Mouse (Mus musculus) layer of hippocampus, postnatal 10 days (tissue): ENCODE measurements around the gene Myo1g. TPM values are rescaled to one million over a fixed set of nuclear protein-coding genes. Genes with fewer than 3 reads are reported as not detected.

Experiments used
- DNase-seq, 2 experiments: peaks; one replicate each; pipeline ENCODE4 v3.0.0; 2021; ENCODE audit warnings: low spot score in 2 of 2
- total RNA-seq, 2 experiments: library from RNA; stranded (reverse); gene quantifications; 2 replicates each; pipeline ENCODE4 v1.2.3; 2021

Gene Myo1g
- total RNA-seq, 2 experiments from 2014 or later = 0.25 to 0.49 TPM

DNA sequence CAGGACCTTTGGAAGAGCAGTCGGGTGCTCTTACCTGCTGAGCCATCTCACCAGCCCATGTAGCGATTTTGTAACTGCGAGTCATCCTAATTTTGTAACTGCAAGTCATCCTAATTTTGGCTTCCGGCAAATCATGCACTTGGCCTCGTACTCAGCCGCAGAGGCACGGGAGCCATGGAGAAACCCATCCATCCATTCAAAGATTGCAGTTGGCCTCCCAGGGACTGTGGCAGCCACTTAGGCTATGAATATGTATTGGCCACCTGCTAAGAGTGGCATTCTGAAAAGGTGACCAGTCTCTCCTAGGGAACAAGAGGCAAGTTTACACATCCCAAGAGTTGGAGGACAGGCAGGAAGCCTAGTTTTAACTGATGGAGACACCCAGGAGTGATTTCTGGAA lies 31.5 kb downstream of the Myo1g start:
- no peak for DNase-seq

- no peak for DNase-seq
These were observed 32.6 kb downstream of the Myo1g start for GRCm38 (mm10) chr11:6488041-6488684.

GRCm38 (mm10) chr11:6487496-6487895 lies 33.3 kb downstream of the Myo1g start:
- no peak for DNase-seq

DNA sequence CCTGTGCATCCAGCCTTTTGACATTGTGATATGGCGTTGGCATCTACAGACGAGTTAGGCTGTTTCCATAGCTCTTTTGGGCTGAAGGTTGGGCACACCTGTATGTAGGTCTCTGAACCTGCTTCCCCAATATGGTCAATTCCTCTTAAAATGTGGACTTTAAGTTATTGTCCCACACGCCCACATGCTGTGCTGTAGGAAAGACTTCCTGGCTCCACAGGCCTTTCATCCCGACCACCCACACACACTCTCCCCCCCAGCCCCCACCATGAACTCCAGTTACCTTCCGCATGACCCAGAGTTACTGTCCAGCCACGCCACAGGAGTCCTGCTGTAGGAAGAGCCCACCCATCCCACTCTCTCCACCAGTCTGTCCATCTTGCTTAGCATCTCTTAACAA lies 33.8 kb downstream of the Myo1g start:
- no peak for DNase-seq

GRCm38 (mm10) chr11:6484244-6484959 lies 36.4 kb downstream of the Myo1g start:
- DNase-seq = no peak

- DNase-seq = no peak
These were observed 37.7 kb downstream of the Myo1g start for GRCm38 (mm10) chr11:6483103-6483502.

DNA sequence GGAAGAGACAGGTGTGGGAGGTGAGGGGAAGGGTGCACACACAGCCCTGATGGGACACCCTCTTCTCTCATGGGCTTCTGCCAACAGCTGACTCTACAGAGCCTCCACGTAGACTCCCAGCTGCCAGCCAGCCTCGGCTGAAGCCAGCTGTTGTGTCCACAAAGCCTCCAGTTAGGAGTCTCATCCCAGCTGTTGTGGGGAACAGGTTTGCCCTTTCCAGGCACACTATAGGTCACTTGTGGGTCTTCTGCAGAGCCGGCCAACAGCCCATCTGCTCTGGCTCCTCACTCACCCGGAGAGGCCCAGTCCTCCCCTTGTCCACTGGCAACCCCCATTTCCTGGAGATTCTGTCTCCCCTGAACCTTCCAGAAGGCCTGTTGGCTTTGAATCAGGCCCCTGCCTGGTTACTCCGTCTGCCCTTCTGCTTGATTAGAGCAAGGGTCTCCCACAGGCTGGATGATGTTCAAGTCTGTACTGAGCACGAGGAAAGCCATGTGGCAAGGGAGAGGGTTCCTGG lies 39.0 kb downstream of the Myo1g start:
- no peak for DNase-seq

DNA sequence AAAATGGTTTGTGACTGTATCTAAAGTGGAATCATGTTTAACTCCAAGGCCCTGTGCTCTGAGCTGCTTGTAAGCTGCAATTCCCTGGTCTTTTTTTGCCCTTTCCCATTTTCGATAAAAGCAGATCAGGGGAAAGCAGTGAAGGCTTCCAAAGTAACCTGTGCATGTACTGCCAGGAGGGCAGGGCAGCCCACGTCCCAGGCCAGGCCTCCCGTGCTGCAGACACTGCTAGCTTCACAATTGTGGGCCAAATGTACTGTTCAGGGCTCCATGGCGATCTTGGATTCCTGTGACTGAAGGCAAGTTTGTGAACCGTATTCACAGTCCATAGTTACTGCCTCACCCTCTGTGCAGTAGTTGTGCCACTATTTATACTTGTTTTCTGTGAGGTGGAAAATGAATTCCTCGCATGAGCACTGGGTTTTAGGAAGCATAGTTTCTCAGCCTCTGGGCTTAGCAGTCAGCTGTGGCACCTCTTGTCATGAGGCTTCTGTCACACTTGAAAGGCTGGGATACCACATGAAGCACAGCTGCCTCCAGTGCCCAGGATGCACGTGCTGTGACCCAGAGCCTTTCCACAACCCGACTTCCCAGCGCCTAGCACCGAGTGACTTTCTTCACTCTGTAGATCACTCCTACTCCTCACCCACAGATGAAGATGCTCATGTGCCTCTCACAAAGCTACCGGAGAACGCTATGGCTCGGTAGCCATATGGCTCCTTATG lies 39.9 kb downstream of the Myo1g start:
- DNase-seq = no peak

- DNase-seq = no peak
These were observed 40.6 kb downstream of the Myo1g start for GRCm38 (mm10) chr11:6480191-6480590.

DNA sequence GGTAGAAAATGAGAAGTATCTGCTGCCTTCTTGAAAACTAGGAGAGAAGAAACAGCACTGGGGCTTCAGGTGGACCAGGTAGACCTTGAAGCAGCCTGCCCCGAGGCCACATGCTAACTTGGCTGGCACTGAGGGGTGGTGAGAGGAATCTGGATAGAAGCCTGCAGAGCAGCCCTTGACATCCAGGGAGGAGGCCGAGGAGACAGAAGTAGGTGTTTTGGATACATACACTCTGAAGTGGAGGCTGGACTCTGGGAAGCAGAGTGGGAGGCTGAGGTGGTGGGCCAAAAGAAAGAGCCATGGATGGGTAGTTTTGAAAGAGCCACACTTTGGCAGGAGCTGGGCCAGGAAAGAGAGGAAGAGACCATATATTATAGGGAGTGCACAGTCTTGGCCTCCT lies 41.5 kb downstream of the Myo1g start:
- DNase-seq = no peak

DNA sequence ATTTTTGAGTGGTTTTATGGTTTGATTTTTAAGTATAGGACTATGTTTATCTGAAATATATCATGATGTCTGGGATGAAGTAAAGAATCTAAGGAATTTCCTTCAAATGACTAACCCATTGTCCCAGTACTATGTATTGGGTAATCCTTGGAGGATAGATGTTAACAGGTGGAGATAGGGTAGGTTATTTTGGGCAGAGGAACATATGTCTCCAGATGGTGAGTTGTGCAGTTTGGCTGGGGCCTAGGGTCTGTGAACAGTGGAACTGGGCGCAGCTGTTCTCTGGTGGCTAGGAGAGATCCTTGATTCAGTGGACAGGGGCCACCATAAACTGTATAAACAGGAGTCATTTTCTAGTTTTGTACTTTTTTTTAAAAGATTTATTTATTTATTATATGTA lies 43.4 kb downstream of the Myo1g start:
- DNase-seq = no peak

DNA sequence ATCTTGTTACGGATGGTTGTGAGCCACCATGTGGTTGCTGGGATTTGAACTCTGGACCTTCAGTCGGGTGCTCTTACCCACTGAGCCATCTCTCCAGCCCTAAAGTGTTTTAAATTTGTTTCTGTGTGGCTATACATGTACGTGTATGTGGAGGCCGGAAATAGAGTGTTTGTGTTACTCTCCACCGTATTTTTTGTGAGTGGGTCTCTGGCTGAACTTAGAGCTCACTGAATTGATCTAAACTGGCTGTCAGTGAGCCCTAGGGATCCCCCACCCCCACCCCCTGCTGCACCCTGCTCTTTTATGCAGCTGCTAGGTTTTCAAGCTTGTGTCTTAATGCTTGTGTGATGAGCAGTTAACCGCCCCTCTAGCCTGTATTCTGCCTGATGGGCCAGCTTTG lies 43.9 kb downstream of the Myo1g start:
- no peak for DNase-seq

DNA sequence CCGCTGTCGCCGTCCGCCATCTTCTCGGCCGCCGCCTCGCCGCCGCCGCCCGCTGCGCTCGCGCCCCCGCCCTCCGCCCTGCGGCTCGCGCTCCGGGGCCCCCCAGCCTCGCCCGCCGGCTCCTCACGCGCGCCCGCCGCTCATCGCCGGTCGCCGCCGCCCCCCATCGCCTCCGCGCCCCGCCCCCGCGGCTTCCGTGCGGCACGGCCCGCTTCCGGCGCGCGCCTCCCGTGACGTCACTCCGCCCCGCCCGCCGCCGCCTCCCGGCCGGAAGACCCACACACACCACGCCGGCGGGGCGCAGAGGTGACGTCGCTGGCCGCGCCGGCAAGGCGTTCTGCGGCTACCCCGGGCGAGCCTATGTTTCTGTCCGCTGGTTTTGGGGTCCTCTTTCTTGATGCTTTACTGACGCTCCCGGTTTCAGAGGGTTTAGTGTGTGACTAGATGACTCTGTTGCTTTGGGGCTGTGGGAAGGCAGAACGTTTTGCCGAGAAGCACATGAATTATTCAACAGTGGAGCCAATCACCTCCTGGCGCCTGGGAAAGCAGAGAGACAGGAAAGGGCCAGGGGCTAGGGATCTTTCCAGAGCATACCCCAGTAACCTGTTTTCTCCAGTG lies 44.8 kb downstream of the Myo1g start, which contains the start of gene Purb:
Gene Purb (minus strand): TSS at position 51 of the 618 bp plus-strand sequence.
- DNase-seq = peak; percentile 91 to 96

DNA sequence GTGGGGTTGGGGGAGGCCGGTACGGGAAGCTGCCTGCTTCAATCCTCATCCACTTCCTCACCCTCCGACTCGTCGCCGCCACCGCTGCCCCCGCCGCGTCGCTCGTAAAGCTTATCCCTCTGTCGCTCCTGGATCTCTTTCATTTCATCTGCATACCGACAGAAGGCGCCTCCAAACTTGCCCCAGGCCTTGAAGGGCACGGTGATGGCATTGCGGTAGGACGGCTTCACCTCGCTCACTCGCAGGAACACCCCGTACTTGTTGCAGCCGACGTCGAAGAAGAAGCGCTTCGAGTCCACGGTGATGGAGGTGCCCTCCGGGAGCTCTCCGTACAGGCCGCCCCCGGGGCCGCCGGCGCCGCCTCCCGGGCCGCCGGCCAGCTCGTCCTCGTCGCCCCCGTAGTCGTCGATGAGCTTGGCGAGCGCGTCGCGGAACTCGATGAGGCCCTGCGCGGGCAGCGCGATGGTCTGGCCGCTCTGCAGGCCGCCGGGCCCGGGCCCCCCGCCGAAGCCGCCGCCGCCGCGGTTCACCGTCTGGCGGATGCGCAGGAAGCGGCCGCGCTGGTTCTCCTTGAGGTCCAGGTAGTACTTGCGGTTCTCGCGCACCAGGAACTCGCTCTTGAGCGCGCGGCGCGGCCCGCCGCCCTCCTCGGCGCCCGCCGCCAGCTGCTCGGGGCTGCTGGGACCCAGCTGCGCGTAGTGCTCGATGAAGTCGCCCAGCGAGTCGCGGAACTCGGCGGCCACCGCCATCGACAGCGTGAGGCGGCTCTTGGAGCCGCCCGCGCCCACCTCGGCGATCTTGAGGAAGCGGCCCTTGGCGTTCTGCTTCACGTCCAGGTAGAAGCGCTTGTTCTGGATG lies 45.7 kb downstream of the Myo1g start:
- DNase-seq = peak; percentile 65 to 69

GRCm38 (mm10) chr11:6474381-6474780 lies 46.4 kb downstream of the Myo1g start:
- no peak for DNase-seq

DNA sequence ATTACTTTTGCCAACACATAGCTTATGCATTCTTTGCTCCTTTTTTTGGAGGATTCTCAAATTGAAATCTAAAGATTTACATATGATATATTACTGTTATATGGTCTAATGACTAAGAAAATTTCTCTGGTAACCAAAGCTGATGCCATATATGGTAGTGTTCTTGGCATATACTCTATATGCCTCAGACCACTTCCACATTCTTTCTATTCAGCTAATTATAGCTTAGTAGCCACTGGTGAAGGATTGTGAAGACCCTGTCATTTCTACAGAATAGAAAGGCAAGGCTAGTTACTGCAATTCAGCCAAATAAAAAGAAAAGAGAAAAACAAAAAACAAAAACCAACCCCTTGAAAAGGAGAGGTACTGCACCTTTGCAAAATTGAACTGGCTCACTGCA lies 48.7 kb downstream of the Myo1g start:
- DNase-seq = no peak

- DNase-seq = no peak
These were observed 49.3 kb downstream of the Myo1g start for GRCm38 (mm10) chr11:6471493-6471892.

GRCm38 (mm10) chr11:6471054-6471453 lies 49.7 kb downstream of the Myo1g start:
- DNase-seq = no peak

DNA sequence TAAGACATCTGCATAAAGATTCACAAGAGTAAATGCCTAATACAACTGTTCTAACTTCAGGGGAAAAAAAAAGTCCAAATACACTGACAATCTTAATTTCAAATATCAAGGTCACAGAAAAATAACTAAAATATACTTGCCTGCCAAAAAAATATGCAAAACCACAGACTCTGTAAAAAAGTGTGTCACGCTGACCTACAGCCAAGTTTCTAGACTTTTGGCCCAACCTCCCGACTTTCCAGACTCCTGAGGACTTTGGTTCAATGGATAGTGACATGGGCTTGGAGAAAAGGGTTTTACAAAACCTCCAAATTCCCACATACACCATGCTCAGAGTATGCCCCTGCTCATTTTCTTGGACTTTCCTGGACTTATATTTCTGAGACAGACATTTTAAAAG lies 52.2 kb downstream of the Myo1g start:
- no peak for DNase-seq

DNA sequence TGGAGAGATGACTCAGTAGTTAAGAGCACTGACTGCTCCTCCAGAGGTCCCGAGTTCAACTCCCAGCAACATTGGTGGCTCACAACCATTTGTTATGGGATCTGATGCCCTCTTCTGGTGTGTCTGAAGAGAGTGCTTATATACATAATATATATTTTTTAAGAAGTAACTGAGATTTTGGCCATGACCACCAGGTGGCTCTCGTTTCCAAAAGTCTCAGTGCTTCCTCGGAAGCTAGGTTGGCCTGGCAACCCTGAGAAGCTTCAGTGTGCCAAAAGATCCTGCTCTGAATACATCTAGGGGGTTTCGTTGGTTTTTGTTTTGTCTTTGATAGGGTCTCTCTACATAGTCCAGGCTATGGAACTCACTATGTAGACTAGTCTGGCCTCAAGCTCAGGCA lies 55.6 kb downstream of the Myo1g start:
- DNase-seq = peak; percentile 56 to 67
